Mouse (Mus musculus) myocyte (in vitro differentiated cells): Measurements from ENCODE around the gene Hsd17b11.
"Not testable (repeated sequence)": the region's sequence is repeated elsewhere in the genome, so short reads cannot be mapped to it uniquely, and the experiment has no call there.

Experiments
- CEBPB ChIP-seq: IDR thresholded peaks from 2 replicates; pipeline ENCODE4 v1.6.1; 2011; ENCODE audit warnings: mild to moderate bottlenecking, moderate library complexity; ENCODE audit not compliant: poor library complexity, insufficient read depth, severe bottlenecking
- POLR2A ChIP-seq: IDR thresholded peaks from one replicate; pipeline ENCODE4 v1.6.1; 2011; ENCODE audit warnings: low read depth, mild to moderate bottlenecking, control low read depth, moderate library complexity; ENCODE audit not compliant: insufficient read length
- SRF ChIP-seq: IDR thresholded peaks from one replicate; pipeline ENCODE4 v1.6.1; 2011; ENCODE audit warnings: low read depth; ENCODE audit not compliant: control insufficient read depth, insufficient read length
- USF1 ChIP-seq: IDR thresholded peaks from one replicate; pipeline ENCODE4 v1.6.1; 2011; ENCODE audit warnings: low read depth, mild to moderate bottlenecking, control low read depth, moderate library complexity

DNA sequence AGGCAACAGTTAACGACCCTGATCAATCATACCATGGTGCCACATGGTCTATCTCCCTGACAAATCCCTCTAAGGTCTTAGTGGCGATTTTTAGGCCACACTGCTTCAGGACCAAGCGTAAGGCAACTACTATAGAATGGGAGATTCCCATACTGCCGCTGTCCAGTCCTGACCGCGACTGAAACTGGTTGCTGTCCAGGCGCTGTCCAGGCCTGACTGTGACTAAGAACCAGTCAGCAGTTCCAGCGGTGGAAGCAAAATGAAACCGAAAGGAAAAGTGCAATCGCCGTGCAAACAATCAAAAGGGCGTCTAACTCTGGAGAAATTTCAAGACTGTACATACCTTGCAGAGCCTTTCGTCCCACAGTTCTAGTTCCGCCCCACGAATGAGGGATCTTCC, 71.6 kb downstream of the Hsd17b11 start:
- TF ChIP-seq POLR2A, SRF, CEBPB, USF1: not testable (repeated sequence)
